Mouse (Mus musculus) limb, embryonic 10.5 days (tissue): Measurements from ENCODE around the gene Prmt9. TPM values are rescaled to one million over a fixed set of nuclear protein-coding genes. Genes with fewer than 3 reads are reported as not detected.

Experiments
- DNase-seq: peaks from one replicate; pipeline ENCODE4 v3.0.0-alpha.2; 2017; ENCODE audit warnings: low spot score
- H3K27ac ChIP-seq: fragments of 300-500 bp; sonication (generic); 2 replicates; pipeline ENCODE4 v1.5.1; 2016; ENCODE audit warnings: mild to moderate bottlenecking
- H3K27me3 ChIP-seq: fragments of 300-500 bp; sonication (generic); 2 replicates; pipeline ENCODE4 v1.6.1; 2016; ENCODE audit warnings: low read depth, mild to moderate bottlenecking; ENCODE audit not compliant: poor library complexity, severe bottlenecking
- H3K36me3 ChIP-seq: fragments of 300-500 bp; sonication (generic); 2 replicates; pipeline ENCODE4 v1.6.1; 2016; ENCODE audit warnings: mild to moderate bottlenecking, moderate library complexity
- H3K4me1 ChIP-seq: fragments of 300-500 bp; sonication (generic); 2 replicates; pipeline ENCODE4 v1.6.1; 2016
- H3K4me3 ChIP-seq: fragments of 300-500 bp; sonication (generic); 2 replicates; pipeline ENCODE4 v1.5.1; 2016; ENCODE audit warnings: mild to moderate bottlenecking, moderate library complexity
- H3K9me3 ChIP-seq: fragments of 300-500 bp; sonication (generic); replicated peaks from 2 replicates; pipeline ENCODE4 v1.6.1; 2016; ENCODE audit warnings: mild to moderate bottlenecking
- WGBS: fragments of 180-500 bp; shearing (Covaris S2); methylation state at CpG from one replicate; pipeline ENCODE4 v1.1.7; 2016; 5-methylcytosine and 5-hydroxymethylcytosine counted together
- polyA plus RNA-seq: library from polyadenylated mRNA; unstranded; fragments of >200 nt; fragmentation: Nextera tagmentation; extraction: Ambion mirVana; gene quantifications from 2 replicates; pipeline ENCODE4 v1.2.1, GENCODE M21; 2016

Prmt9 gene
- 20.7 and 22.8 TPM in 2 replicates for polyA plus RNA-seq

DNA sequence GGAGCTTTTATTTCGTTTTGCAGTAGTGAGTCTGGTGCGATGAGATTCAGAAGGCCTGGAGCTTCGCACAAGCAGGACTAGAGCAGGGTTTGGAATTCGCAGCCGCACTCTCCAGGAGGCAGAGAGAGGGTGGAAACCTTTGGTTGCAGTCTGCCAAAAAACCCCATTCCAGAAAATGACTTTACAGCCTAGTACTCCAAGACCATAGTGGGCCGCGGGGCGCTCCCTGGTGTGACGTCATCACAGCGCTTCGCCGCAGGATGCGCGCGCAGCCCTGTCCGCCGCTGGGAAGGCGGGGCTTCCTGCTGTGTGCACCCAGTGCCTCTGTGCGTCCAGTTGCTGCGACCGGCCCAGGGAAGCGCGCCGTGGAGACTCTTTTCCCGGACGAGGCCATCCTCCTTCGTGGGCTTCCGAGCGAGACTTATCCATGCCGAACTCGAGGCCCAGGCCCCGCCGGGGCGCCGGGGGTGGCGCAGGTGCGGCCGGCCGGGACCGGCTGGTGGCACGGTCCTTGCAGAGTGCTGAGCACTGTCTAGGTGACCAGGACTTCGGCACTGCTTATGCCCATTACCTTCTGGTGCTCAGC is at the start of gene Prmt9:
Gene Prmt9, plus strand, starts transcription at position 277 of the 586 bp plus-strand sequence.
- Histone ChIP-seq H3K36me3 (peaks cover 33% of the 10 kb centered on the region), H3K4me3 (peak within 1 kb of the TSS; percentile 87), H3K9me3 (no peaks in the 10 kb centered on the region), H3K4me1 (peaks cover 11% of the 10 kb centered on the region), H3K27ac (peak within 1 kb of the TSS; percentile 95), H3K27me3 (no peaks in the 10 kb centered on the region)
- peak; percentile 96 for DNase-seq
- WGBS, result 4% methylated on average over 42 of the region's 42 CpGs

DNA sequence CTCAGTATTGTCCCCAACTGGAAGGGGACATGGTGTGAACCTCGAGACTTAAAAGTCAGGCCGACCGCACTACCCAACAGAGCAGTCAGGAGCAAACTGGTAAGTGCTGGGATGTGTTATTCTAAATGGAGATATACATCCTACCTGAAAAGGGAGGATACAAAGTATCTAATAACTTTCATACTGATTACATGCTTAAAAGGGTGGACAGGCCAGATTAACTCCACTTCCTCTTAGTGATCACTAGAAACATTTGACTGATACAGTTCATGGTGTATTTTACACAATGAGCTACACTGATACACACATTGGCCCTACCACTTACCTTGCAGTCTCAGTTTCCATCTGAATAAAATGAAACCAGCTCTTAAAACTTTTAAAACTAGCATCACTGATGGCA is 48.9 kb upstream of the Prmt9 start:
- Histone ChIP-seq H3K9me3 (no peaks in the 10 kb centered on the region), H3K4me1 (peaks cover 14% of the 10 kb centered on the region), H3K36me3 (peaks cover 7% of the 10 kb centered on the region; the same call in 1 of the 2 replicates), H3K27ac (no peak overlapping the region), H3K27me3 (no peaks in the 10 kb centered on the region), H3K4me3 (no peak overlapping the region)
- DNase-seq, result no peak
- WGBS, result 87% methylated on average over 3 of the region's 3 CpGs

DNA sequence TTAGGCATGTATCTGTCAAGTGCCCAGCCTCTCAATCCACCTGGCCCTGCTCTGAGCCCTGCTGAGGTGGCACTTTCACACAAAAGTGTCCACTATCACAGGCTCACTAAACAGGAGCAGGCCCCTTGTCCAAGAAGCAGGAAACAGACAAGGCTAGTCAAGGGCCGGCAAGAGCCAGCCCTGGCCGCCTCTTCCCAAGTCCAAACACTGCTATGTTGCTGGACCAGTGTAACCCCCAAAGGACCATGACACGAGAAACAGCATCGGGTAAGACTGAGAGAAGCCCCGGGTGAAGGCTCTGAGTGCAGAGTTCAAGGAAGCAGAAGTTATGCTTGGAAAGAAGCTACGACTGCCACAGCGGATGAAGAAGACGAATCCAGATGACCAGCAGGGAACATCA is 48.1 kb upstream of the Prmt9 start:
- no peak for DNase-seq
- 90% methylated on average over 8 of the region's 8 CpGs for WGBS
- Histone ChIP-seq H3K36me3 (peaks cover 16% of the 10 kb centered on the region), H3K4me1 (peaks cover 14% of the 10 kb centered on the region), H3K27ac (no peak overlapping the region), H3K27me3 (no peaks in the 10 kb centered on the region), H3K9me3 (no peaks in the 10 kb centered on the region), H3K4me3 (no peak overlapping the region)

DNA sequence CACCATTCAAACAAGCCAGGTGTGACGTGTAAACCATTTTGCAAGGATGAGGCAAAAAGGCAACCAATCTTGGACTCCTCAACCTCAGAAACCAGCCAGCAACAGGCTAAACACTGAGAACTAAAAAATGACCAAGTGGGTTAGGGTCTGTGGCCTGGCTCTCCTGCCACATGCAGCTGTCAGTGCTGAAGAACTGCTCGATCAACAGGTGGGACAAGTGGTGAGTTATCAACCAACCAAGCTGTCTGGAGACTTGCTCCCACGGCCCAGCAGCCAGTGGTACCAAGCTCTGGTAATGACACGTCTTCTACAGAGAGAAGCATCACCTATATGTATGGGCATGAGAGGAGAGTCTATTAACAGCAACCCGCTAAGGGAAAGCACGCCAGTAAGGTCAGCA is 46.6 kb upstream of the Prmt9 start:
- no peak for DNase-seq
- Histone ChIP-seq H3K9me3 (no peaks in the 10 kb centered on the region), H3K36me3 (peaks cover 17% of the 10 kb centered on the region), H3K4me1 (peaks cover 24% of the 10 kb centered on the region), H3K27me3 (no peaks in the 10 kb centered on the region), H3K4me3 (no peak overlapping the region), H3K27ac (no peak overlapping the region)
- 94% methylated on average over 6 of the region's 6 CpGs for WGBS

DNA sequence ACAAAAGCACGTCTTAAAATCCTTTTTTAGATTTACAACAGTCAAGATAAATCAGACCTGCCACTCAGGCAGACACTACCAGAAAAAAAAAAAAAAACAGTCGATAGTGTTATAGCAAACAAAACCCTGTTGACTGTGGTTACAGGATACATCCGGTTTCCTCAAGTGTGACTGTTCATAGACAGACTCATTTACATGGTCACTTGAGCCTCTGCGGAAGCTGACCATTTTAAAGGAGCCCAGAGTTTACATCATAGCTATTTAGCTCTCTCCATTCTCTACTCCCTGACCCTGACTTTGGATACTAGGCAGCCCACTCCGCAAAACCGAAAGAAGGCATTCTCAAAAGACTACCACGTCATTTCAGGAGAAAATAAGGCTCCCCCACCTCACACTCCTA is 42.7 kb upstream of the Prmt9 start:
- H3K4me1 ChIP-seq, result peaks cover 30% of the 10 kb centered on the region
- H3K27ac ChIP-seq, result no peak overlapping the region
- 89% methylated on average over 7 of the region's 7 CpGs for WGBS
- H3K36me3 ChIP-seq, result peaks cover 15% of the 10 kb centered on the region
- H3K27me3 ChIP-seq, result no peaks in the 10 kb centered on the region
- DNase-seq, result no peak
- H3K9me3 ChIP-seq, result no peaks in the 10 kb centered on the region
- no peak overlapping the region for H3K4me3 ChIP-seq

DNA sequence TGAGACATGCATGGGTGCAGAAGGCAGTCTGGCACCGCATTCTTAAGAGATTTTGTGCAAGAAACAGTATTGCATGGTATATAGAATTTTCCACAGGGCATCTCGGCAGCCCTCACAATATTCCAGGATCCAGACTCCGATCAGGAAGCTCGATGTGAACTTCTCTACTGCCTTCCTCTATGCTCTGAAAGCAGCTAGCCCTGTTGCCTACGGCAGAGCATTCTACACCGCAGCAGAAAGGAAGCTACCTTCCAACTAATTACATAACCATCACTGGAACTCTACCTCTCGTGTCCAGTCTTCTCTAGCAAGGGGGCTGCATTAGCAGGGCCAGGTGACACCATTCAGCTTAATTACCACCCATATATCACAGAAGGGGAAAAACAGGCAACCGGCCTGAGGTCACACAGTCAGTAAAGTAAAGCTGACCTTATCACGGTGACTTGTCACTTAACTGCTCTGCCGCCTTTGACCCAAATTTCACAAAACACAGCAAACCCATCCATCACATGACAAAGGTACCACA is 41.6 kb upstream of the Prmt9 start:
- peaks cover 14% of the 10 kb centered on the region for H3K36me3 ChIP-seq
- 50% methylated on average over 10 of the region's 10 CpGs for WGBS
- H3K4me1 ChIP-seq, result peaks cover 40% of the 10 kb centered on the region
- H3K27me3 ChIP-seq, result no peaks in the 10 kb centered on the region
- H3K4me3 ChIP-seq, result no peak overlapping the region
- no peak overlapping the region for H3K27ac ChIP-seq
- DNase-seq, result no peak
- H3K9me3 ChIP-seq, result no peaks in the 10 kb centered on the region

DNA sequence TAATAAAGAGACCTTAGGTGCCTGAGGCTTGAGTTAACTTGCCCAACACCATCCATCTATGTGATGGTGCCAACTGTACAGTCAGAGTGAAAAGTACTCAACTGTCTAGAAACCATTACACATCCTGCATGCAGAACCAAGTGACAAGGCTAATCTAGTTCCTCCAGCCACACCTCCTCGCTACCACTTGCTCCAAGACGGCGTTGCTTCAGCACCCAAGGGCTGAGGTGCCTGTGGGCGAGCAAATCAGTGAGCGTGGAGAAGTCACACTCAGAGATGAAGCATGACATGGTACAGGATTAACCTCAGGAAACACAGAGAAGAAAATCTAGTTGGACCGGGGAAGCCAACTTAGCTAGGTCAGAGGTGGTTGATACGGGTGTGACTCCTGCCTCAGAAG is 40.2 kb upstream of the Prmt9 start:
- WGBS, result 94% methylated on average over 7 of the region's 7 CpGs
- Histone ChIP-seq H3K36me3 (peaks cover 11% of the 10 kb centered on the region), H3K27me3 (no peaks in the 10 kb centered on the region), H3K9me3 (no peaks in the 10 kb centered on the region), H3K27ac (no peak overlapping the region), H3K4me1 (peaks cover 48% of the 10 kb centered on the region), H3K4me3 (no peak overlapping the region)
- DNase-seq, result no peak

DNA sequence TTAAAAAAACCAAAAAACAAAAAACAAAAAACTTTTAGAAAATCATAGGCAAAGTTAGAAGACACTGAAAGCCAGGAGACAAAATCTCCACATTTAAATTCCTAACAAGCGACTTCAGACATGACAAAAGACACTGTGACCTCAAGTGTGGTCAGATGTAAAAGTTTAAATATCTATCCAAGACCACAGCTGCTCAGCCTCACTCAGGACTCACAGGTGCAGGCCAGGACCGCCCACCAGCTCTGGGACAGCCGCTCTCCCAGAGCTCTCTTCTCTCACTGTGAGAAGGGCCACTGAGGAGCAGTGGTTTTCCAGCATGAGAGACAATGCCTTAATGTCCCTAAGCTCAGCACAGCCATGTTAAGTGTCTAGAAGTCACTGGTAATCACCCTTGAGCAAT is 38.8 kb upstream of the Prmt9 start:
- Histone ChIP-seq H3K4me3 (no peak overlapping the region), H3K27ac (no peak overlapping the region), H3K36me3 (peaks cover 8% of the 10 kb centered on the region), H3K9me3 (no peaks in the 10 kb centered on the region), H3K4me1 (peaks cover 60% of the 10 kb centered on the region), H3K27me3 (no peaks in the 10 kb centered on the region)
- no peak for DNase-seq
- WGBS, result 85% methylated on average over 3 of the region's 3 CpGs

DNA sequence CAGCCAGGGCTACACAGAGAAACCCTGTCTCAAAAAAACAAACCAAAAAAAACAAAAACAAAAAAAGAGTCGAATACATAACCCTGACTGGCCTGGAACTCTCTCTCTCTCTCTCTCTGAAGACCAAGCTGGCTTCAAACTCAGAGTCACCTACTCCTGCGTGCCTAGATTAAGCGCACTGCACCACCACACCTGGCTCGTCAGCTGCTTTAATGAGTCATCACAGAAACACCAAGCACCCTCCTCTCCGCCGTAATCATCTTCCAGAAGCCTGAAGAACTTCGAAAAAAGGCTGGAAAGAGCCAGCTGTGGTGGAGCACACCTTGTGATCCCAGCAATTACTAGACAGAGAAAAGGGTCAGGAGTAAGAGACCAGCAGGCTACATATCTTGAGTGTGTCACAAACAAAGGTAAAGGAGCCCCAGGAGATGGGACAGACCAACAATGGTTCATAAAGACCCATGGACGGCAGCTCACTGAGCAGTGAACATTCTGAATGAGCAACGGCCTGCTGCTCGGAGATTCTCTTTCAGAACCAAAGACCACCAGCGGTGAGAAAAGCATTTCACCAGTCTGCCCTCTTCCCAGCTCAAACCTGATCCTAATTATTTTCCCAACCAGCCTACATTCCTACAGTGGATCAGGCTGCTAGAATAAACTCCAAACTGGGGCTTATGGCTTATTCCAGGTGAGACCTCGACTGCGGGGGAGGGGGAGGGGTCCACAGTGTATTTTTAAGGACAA is 37.3 kb upstream of the Prmt9 start:
- Histone ChIP-seq H3K4me3 (no peak overlapping the region), H3K27ac (peak overlapping the region; percentile 50; the same call in 1 of the 2 replicates), H3K36me3 (no peaks in the 10 kb centered on the region), H3K4me1 (peaks cover 71% of the 10 kb centered on the region), H3K27me3 (no peaks in the 10 kb centered on the region), H3K9me3 (no peaks in the 10 kb centered on the region)
- 55% methylated on average over 13 of the region's 13 CpGs for WGBS
- no peak for DNase-seq

DNA sequence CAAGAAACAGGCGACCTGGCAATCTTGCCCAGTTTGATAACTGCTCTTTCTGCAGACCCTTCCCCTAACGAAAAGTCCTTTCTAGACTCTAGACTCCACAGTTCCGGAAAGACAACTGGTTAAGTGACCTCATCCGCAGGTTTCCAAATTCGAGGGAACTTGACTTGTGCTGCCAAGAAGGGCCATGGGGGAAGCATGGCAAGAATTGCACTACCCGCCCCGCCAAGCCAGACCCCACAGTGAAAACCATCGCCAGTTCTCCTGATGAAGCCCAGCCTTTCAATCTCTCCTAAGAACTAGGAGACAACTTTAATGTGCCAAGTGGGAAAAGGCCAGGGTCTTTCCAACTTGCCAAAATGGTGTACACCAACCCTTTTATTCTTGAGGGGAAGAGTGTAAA is 34.0 kb upstream of the Prmt9 start:
- WGBS, result 89% methylated on average over 8 of the region's 8 CpGs
- H3K27me3 ChIP-seq, result no peaks in the 10 kb centered on the region
- H3K27ac ChIP-seq, result no peak overlapping the region
- no peak for DNase-seq
- H3K4me1 ChIP-seq, result peaks cover 78% of the 10 kb centered on the region
- no peaks in the 10 kb centered on the region for H3K9me3 ChIP-seq
- H3K4me3 ChIP-seq, result no peak overlapping the region
- no peaks in the 10 kb centered on the region for H3K36me3 ChIP-seq

DNA sequence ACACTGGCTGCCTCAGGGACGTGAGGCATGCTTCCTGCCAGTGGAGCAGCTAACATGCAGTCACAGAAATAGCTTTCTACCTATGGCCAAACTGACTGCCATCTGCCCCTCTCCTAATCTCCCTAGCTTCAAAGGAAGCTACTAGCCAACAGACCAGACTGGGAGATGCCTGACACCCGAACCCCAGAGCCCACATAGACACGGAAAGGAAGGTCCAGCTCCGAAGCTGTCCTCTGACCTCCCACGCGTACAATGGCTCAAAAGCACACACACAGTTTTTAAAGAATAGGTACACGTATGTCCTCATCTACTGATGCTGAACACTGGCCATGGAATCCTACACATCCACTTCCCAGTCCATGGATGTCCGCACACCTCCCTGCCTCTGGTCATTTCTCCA is 33.4 kb upstream of the Prmt9 start:
- 52% methylated on average over 8 of the region's 8 CpGs for WGBS
- no peaks in the 10 kb centered on the region for H3K27me3 ChIP-seq
- H3K4me1 ChIP-seq, result peaks cover 74% of the 10 kb centered on the region
- no peak for DNase-seq
- no peaks in the 10 kb centered on the region for H3K9me3 ChIP-seq
- peak overlapping the region; percentile 73 for H3K4me3 ChIP-seq
- H3K36me3 ChIP-seq, result no peaks in the 10 kb centered on the region
- H3K27ac ChIP-seq, result peak overlapping the region; percentile 66

DNA sequence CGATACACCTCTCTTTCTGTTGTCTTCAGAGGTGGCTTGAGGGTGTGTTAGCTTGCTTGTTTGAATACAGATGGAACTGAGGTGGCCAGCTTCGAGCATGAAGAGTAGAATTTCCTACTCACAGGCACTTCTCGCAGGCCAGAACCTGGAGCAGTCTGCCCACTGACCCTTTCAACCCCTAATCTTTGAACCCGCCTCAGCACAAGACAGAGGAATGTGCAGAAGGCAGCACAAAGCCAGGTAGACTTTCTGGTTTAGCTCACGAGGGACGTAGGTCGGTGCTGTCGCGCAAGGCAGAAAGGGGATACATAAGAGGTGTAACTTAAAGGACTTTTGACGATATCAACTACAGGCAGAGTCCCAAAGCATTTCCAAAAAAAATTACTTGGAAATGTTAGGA is 32.4 kb upstream of the Prmt9 start:
- peak overlapping the region; percentile 94 for H3K27ac ChIP-seq
- 3% methylated on average over 10 of the region's 10 CpGs for WGBS
- no peaks in the 10 kb centered on the region for H3K27me3 ChIP-seq
- peak; percentile 52 for DNase-seq
- peaks cover 75% of the 10 kb centered on the region for H3K4me1 ChIP-seq
- H3K36me3 ChIP-seq, result no peaks in the 10 kb centered on the region
- no peaks in the 10 kb centered on the region for H3K9me3 ChIP-seq
- H3K4me3 ChIP-seq, result peak overlapping the region; percentile 73
